Mouse (Mus musculus): Measurements from ENCODE around the gene Cd7. TPM values are rescaled to one million over a fixed set of nuclear protein-coding genes. Genes with fewer than 3 reads are reported as not detected.
"Not testable (repeated sequence)": the region's sequence is repeated elsewhere in the genome, so short reads cannot be mapped to it uniquely, and the experiment has no call there.

The Cd7 gene
- total and polyA plus RNA-seq, 3 experiments, result 0.33 to 0.58 TPM; not detected in 1

GRCm38 (mm10) chr11:121045286-121045685 lies 6.1 kb upstream of the Cd7 start:
- H3K27me3 ChIP-seq (ENCODE audit: control insufficient read depth in 1 of 2, insufficient read depth in 2 of 2, low read length in 2 of 2), result peaks cover 3 to 23% of the 10 kb centered on the region in 2 experiments
- no peaks in the 10 kb centered on the region for H3K4me1 ChIP-seq (ENCODE audit: control insufficient read depth in 1 of 2, insufficient read depth in 2 of 2, low read length in 2 of 2)
- H3K36me3 ChIP-seq (ENCODE audit: control insufficient read depth in 1 of 2, insufficient read depth in 2 of 2, low read length in 2 of 2), result no peaks in the 10 kb centered on the region
- TF ChIP-seq USF2 (IDR thresholded peaks at IDR 0.05; ENCODE audit: borderline replicate concordance in 1 of 2, insufficient read depth in 1 of 2, low read depth in 1 of 2, low read length in 2 of 2), result no peak
- TF ChIP-seq TCF12 (IDR thresholded peaks at IDR 0.05; ENCODE audit: low read depth, low read length), result no peak
- no peak for TF ChIP-seq RCOR1 (IDR thresholded peaks at IDR 0.05; ENCODE audit: low read depth, low read length)
- no peak for TF ChIP-seq SMC3 (IDR thresholded peaks at IDR 0.05; ENCODE audit: low read depth, low read length)
- no peak for TF ChIP-seq USF1 (IDR thresholded peaks at IDR 0.05; ENCODE audit: low read depth, low read length)
- TF ChIP-seq EP300 (IDR thresholded peaks at IDR 0.05; ENCODE audit: low read depth in 1 of 2, low read length in 2 of 2), result no peak
- no peaks in the 10 kb centered on the region for H3K9me3 ChIP-seq (replicated peaks; ENCODE audit: insufficient read depth, low read length)
- no peak for DNase-seq (ENCODE audit: low read depth, low spot score)
- H3K9ac ChIP-seq (ENCODE audit: control insufficient read depth, low read depth, low read length, poor library complexity, severe bottlenecking), result no peak overlapping the region
- H3K27ac ChIP-seq (ENCODE audit: control insufficient read depth, low read depth, low read length), result no peak overlapping the region
- no peaks in the 10 kb centered on the region for H3K79me2 ChIP-seq (ENCODE audit: control insufficient read depth, insufficient read depth, low read length, poor library complexity)
- no peak overlapping the region for H3K4me3 ChIP-seq (ENCODE audit: control insufficient read depth in 1 of 2, insufficient read depth in 1 of 2, low read depth in 2 of 2, low read length in 2 of 2)

DNA sequence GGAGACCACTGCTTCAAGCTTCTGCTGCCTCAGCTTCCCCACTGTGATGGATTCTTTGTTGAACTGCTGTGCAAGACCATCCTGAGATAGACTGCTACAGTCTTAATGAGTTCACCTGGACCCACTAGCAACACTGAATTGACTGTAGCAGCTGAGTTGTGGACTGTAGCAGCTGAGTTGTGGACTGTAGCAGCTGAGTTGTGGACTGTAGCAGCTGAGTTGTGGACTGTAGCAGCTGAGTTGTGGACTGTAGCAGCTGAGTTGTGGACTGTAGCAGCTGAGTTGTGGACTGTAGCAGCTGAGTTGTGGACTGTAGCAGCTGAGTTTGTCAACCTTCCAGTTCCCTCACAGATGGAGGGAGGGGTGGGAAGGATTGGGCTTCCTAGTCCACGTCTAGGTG lies 3.8 kb upstream of the Cd7 start:
- H3K4me1 ChIP-seq (ENCODE audit: control insufficient read depth in 1 of 2, insufficient read depth in 2 of 2, low read length in 2 of 2), result peaks cover 8 to 14% of the 10 kb centered on the region in 2 experiments
- H3K4me3 ChIP-seq (ENCODE audit: control insufficient read depth in 1 of 2, insufficient read depth in 1 of 2, low read depth in 2 of 2, low read length in 2 of 2), result not testable (repeated sequence)

DNA sequence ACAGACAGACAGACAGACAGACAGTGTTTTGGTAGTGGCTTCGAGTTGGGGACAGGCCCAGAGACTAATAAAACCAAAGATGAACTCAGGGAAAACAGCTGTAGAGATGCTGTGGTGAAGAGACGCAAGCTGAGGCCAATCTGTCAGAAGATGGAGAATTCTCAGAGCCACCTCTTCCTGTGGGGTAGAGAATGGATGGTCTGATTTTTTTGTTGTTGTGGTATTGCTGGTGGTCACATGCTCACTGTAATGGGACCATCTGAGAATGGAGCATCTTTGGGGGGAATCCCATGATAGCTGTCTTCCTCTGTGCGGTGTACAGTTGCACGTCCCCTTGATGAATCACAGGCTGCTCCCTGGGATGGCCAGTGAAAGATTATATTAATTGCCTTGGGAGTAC lies 3.3 kb upstream of the Cd7 start:
- TF ChIP-seq MAZ (IDR thresholded peaks at IDR 0.05; ENCODE audit: low read depth, low read length), result no peak
- no peak for DNase-seq (ENCODE audit: low read depth, low spot score)
- H3K27me3 ChIP-seq (ENCODE audit: control insufficient read depth in 1 of 2, insufficient read depth in 2 of 2, low read length in 2 of 2), result peaks cover 0 to 12% of the 10 kb centered on the region in 2 experiments; a peak in 3 of 4 replicates
- H3K4me3 ChIP-seq (ENCODE audit: control insufficient read depth in 1 of 2, insufficient read depth in 1 of 2, low read depth in 2 of 2, low read length in 2 of 2), result no peak overlapping the region
- peaks cover 0 to 5% of the 10 kb centered on the region in 2 experiments; a peak in 1 of 4 replicates for H3K36me3 ChIP-seq (ENCODE audit: control insufficient read depth in 1 of 2, insufficient read depth in 2 of 2, low read length in 2 of 2)
- no peaks in the 10 kb centered on the region for H3K9me3 ChIP-seq (replicated peaks; ENCODE audit: insufficient read depth, low read length)
- no peak overlapping the region for H3K9ac ChIP-seq (ENCODE audit: control insufficient read depth, low read depth, low read length, poor library complexity, severe bottlenecking)
- H3K27ac ChIP-seq (ENCODE audit: control insufficient read depth, low read depth, low read length), result no peak overlapping the region
- H3K4me1 ChIP-seq (ENCODE audit: control insufficient read depth in 1 of 2, insufficient read depth in 2 of 2, low read length in 2 of 2), result peaks cover 8 to 14% of the 10 kb centered on the region in 2 experiments
- H3K79me2 ChIP-seq (ENCODE audit: control insufficient read depth, insufficient read depth, low read length, poor library complexity), result no peaks in the 10 kb centered on the region

More for the DNA sequence above, 3.8 kb upstream of the Cd7 start:
- H3K9me3 ChIP-seq (replicated peaks; ENCODE audit: insufficient read depth, low read length); H3K79me2 ChIP-seq (ENCODE audit: control insufficient read depth, insufficient read depth, low read length, poor library complexity); H3K27ac ChIP-seq (ENCODE audit: control insufficient read depth, low read depth, low read length); H3K9ac ChIP-seq (ENCODE audit: control insufficient read depth, low read depth, low read length, poor library complexity, severe bottlenecking); H3K36me3 ChIP-seq (ENCODE audit: control insufficient read depth in 1 of 2, insufficient read depth in 2 of 2, low read length in 2 of 2); DNase-seq (ENCODE audit: low read depth, low spot score): not testable (repeated sequence)
- peaks cover 0 to 12% of the 10 kb centered on the region in 2 experiments; a peak in 3 of 4 replicates for H3K27me3 ChIP-seq (ENCODE audit: control insufficient read depth in 1 of 2, insufficient read depth in 2 of 2, low read length in 2 of 2)

DNA sequence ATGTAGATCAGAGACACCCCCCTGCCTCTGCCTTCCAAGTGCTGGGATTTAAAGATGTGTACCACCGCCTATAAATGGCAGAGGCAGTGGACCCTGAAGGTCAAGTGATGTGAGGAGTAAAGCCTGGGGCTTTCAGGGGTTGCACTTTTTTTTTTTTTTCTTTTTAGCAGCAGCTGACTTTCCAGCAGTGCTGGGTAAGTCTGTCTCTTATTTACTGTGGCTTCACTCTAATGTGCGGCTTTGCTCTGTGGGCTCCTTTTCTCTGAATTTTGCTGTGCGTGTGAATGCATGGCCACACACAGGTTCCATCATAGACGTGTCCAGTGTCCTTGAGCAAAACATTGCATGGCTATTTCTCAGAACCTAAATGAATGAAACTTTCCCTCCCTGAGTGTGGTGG lies 2.4 kb upstream of the Cd7 start:
- Histone ChIP-seq H3K4me3 (ENCODE audit: control insufficient read depth in 1 of 2, insufficient read depth in 1 of 2, low read depth in 2 of 2, low read length in 2 of 2) (no peak overlapping the region), H3K9me3 (replicated peaks; ENCODE audit: insufficient read depth, low read length) (no peaks in the 10 kb centered on the region), H3K36me3 (ENCODE audit: control insufficient read depth in 1 of 2, insufficient read depth in 2 of 2, low read length in 2 of 2) (peaks cover 0 to 5% of the 10 kb centered on the region in 2 experiments; a peak in 1 of 4 replicates), H3K79me2 (ENCODE audit: control insufficient read depth, insufficient read depth, low read length, poor library complexity) (no peaks in the 10 kb centered on the region), H3K27me3 (ENCODE audit: control insufficient read depth in 1 of 2, insufficient read depth in 2 of 2, low read length in 2 of 2) (peaks cover 0 to 11% of the 10 kb centered on the region in 2 experiments; a peak in 2 of 4 replicates), H3K4me1 (ENCODE audit: control insufficient read depth in 1 of 2, insufficient read depth in 2 of 2, low read length in 2 of 2) (peaks cover 8 to 14% of the 10 kb centered on the region in 2 experiments), H3K27ac (ENCODE audit: control insufficient read depth, low read depth, low read length) (no peak overlapping the region), H3K9ac (ENCODE audit: control insufficient read depth, low read depth, low read length, poor library complexity, severe bottlenecking) (no peak overlapping the region)
- DNase-seq (ENCODE audit: low read depth, low spot score), result no peak
- TF ChIP-seq MYC (IDR thresholded peaks at IDR 0.05; ENCODE audit: low read depth, low read length), result no peak
- TF ChIP-seq TCF12 (IDR thresholded peaks at IDR 0.05; ENCODE audit: low read depth, low read length), result no peak
- no peak for TF ChIP-seq MAFK (IDR thresholded peaks at IDR 0.05; ENCODE audit: borderline replicate concordance, low read depth, low read length)
- no peak for TF ChIP-seq GABPA (IDR thresholded peaks at IDR 0.05; ENCODE audit: low read depth, low read length)
- no peak for TF ChIP-seq TAL1 (IDR thresholded peaks at IDR 0.05; ENCODE audit: low read length)
- no peak for TF ChIP-seq POLR2A (IDR thresholded peaks at IDR 0.05; ENCODE audit: control insufficient read depth in 1 of 2, insufficient read depth in 1 of 2, low read depth in 1 of 2, low read length in 2 of 2, poor library complexity in 1 of 2)
- no peak for TF ChIP-seq USF1 (IDR thresholded peaks at IDR 0.05; ENCODE audit: low read depth, low read length)
- TF ChIP-seq ZC3H11A (IDR thresholded peaks at IDR 0.05; ENCODE audit: low read depth, low read length), result no peak
- TF ChIP-seq RCOR1 (IDR thresholded peaks at IDR 0.05; ENCODE audit: low read depth, low read length), result no peak
- TF ChIP-seq TBP (IDR thresholded peaks at IDR 0.05; ENCODE audit: low read depth, low read length), result no peak
- no peak for TF ChIP-seq GATA1 (IDR thresholded peaks at IDR 0.05; ENCODE audit: low read depth, low read length)
- TF ChIP-seq JUND (IDR thresholded peaks at IDR 0.05; ENCODE audit: low read depth, low read length), result no peak
- TF ChIP-seq ZNF384 (IDR thresholded peaks at IDR 0.05; ENCODE audit: low read depth, low read length), result no peak

Measured in MEL (cell line).